Mouse (Mus musculus): ENCODE data around the gene Esyt1. TPM values are rescaled to one million over a fixed set of nuclear protein-coding genes. Genes with fewer than 3 reads are reported as not detected.
"Not testable (repeated sequence)": the region's sequence is repeated elsewhere in the genome, so short reads cannot be mapped to it uniquely, and the experiment has no call there.

Esyt1 gene
- total RNA-seq, 2 experiments from 2014 or later = 10.1 to 11.9 TPM

DNA sequence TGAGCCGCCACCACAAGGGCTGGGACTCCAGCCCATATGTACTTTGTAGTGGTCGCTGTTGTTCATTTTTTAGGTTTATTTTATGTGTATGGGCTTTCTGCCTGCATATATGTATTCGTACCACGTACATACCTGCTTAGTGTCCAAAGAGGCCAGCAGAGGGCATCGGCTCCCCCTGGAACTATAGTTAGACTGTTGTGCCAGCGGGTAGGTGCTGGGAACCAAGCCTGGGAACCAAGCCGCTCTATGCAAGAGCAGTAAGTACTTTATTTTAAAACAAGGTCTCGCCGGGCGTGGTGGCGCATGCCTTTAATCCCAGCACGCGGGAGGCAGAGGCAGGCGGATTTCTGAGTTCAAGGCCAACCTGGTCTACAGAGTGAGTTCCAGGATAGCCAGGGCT lies 19.7 kb downstream of the Esyt1 start:
- DNase-seq (ENCODE audit: low spot score in 2 of 2) = no peak

DNA sequence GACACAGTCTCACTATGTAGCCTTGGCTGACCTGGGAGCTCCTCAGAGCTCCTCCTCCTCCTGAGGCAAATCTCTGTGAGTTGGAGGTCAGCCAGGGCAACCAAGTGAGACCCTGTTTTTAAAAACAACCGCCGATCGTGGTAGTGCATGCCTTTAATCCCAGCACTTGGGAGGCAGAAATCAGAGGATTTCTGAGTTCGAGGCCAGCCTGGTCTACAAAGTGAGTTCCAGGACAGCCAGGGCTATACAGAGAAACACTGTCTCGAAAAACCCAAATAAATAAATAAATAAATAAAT lies 20.4 kb downstream of the Esyt1 start:
- DNase-seq (ENCODE audit: low spot score in 2 of 2) = not testable (repeated sequence)

DNA sequence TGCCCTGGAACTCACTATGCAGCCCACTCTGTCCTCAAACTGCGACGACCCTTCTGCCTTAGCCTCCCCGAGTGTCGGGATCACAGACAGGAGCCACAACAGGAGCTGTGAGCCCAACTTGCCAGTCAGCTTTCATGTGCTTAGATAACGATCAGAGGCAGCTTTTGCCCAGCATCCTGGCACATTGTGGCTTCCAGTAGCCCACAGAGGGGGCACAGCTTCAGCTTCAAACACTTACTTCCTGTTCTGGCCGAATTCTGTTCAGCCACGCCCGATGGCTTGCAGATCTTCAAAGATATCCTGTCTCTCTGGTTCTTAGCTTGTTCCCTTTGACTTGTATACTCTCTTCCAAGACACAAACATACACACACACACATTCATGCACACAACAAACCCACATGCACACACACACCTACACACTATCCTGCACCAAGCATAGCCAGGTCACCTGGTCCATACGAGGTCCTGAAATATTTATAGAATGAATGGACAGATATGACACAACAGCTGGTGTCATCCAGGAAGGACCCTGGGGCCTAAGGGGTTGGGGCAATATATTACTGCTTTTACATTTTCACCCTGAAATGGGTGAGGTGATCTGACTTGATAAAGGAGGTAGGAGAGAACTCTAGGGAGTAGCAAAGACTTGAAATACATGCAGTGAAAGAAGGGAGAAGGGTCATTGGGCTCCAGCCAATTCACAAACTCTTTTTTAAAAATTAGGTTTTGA lies 20.9 kb downstream of the Esyt1 start:
- DNase-seq (ENCODE audit: low spot score in 2 of 2) = no peak

DNA sequence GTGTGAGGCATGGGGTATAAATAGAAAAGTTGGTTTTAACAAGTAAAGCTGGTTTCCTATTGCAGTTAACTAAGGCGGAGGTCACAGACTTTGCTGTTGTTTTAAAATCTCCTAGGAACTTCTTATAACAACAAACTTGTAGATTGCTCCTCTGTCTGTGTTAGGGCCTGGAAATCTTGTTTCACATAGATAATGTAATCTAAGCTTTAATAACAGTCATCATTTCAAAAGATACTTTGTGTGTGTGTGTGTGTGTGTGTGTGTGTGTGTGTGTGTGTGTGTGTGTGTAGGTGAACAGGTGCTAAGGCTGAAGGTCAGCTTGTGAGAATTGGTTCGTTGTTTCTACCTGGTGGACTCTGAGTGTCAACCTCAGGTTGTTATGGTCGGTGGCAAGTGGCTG lies 21.7 kb downstream of the Esyt1 start:
- no peak for DNase-seq (ENCODE audit: low spot score in 2 of 2)

DNA sequence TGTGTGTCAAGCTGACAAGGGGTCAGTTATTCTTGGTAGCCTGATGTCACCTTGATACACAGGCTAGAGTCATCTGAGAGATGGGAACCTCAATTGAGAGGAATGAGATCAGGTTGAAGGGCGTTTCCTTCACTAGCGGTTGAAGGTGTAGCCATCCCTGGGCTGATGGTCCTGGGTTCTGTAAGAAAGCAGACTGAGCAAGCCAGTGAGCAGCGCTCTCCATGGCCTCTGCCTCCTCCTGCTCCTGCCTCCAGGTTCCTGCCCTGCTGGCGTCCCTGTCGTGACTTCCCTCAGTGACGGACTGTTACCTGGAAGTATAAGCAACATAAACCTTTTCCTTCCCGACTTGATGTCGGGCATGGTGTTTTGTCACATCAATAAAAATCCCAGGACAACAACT lies 22.1 kb downstream of the Esyt1 start:
- DNase-seq (ENCODE audit: low spot score in 2 of 2) = no peak

DNA sequence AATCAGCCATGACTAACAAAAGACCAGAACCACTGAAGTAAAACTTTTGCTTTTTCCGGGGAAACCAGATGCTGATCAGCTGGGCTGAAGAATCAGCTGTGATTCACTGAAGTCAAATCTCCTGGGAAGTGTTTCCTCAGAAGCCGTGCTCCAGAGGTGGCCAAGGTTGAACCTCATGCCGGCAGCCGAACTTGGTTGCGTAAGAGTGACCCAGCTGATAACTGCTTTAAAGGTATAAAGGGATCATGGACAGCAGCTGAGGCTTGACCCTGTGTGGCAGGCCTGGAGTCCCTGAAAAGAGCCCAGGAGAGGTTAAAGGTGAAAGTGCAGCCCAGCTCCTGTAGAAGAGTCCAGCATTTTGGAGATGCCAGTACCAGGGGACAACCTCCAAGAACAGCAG lies 23.3 kb downstream of the Esyt1 start:
- no peak for DNase-seq (ENCODE audit: low spot score in 2 of 2)

DNA sequence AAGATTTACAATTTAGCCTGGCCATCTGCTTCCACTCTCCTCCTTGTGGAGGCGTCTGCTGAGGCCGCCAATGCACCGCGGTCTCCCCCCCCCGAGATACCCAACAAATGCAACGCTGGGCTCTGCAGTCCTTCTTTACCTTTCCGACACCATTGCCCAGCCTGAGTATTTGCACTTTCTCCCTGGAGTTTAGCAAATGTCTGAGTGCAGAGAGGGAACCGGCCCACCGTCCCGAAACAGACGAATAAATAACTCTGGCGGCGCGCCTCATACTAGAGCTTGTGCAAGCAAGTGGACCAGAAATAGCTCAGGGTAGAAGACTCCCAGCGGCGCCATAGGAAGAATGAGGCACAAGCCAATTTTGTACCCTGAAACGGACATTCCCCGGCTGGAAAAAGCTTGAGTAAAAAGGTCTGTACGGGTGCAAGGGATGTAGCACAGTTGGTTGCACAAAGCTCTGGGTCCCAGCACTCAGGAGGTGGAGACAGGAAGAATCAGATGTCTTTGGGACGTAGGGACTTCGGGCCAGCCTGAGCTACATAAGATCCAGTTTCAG lies 26.5 kb downstream of the Esyt1 start:
- DNase-seq (ENCODE audit: low spot score in 2 of 2) = peak; percentile 54 to 67

DNA sequence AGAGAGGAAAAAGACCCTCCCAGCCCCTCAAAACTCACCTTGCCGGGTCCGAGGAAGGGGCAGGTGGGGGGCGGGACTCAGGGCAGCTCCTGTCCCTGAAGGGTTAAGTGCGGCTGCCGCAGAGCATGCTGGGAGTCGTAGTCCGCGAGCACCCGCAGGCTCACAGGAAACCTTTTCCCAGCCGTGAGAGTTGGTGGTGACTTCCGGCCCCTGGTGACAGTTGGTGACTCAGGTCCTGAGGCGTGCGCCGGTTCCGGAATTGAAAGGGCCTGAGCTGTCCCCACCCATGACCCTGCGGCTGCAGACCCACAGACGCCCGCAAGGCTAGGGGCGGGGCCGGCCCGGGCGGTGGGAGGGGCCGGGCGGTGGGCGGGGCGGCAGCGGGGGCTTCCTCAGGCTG lies 27.1 kb downstream of the Esyt1 start, which contains the start of gene Myl6b:
TSS of gene Myl6b (minus strand) at position 96 of the 400 bp plus-strand sequence.
- peak; percentile 93 for DNase-seq (ENCODE audit: low spot score in 2 of 2)

DNA sequence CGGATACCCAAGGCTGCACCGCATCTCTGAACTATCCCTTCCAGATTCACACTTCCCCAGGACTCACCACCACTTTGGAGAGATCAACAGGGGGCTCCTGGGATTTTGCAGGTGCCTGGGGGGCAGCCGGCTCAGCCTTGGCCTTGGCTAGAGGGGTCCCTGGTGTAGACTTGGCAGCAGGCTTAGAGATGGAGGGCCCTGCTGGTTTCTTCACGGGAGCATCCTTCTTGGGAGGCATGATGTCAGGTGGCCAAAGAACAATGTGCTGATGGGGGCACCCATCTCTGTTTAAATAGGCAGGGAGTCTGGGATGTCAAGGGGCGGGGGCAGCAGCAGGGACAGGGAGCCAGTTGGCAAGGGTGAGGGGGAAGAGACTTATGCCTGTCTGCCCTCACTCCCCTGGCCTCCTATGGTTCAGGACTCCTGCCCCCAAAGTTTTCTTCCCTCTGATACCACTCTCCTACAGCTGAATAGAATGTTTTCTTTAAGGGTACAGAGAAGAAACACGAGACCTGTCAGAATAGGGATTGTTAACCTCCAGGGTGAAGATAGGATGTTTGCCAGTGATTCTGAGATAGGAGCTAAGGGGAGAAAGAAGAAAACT lies 28.4 kb downstream of the Esyt1 start:
- no peak for DNase-seq (ENCODE audit: low spot score in 2 of 2)

DNA sequence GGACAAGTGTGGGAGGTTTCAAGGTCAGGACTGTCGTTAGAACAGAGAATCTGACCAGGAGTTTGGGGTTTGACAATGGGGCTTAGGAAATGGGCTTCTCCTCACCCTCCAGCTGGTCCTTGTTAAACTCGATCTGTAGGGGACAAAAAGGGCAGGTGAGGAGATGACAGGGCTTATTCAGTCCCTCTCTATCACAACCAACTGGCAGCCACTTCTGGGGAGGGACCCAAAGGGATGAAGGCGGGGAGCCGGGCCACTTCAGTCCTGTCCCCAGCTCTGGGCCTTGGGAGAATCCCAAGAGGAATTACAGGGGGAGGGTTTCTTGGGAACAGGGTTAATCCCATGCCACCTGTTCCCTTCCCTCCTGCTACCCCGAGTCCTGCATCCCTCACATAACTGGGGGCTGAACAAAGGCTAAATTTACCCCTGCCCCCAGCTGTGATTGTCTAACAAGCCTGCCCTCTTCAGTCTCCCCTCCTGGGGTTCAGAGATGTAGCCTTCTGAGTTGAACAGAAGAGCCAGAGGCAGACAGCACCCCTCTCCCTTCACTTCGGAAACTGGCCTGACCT lies 29.1 kb downstream of the Esyt1 start:
- no peak for DNase-seq (ENCODE audit: low spot score in 2 of 2)

DNA sequence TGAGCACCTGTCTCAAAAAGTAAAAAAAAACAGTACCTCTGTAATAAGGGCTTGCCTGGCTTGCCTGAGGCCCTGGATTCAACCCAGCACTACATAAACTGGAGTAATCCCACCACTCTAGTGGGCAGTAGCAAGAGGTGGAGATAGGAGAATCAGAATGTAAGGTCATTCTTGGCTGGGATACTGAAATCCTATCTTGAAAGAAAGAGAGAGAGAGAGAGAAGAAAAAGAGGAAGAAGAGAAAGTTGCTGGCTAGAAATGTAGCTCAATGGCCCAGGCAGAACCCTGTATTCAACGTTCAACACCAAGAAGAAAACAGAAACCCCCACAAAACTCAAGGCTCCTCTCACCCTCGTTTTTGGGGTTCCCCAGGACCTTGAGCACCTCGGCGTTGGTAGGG lies 29.8 kb downstream of the Esyt1 start:
- DNase-seq (ENCODE audit: low spot score in 2 of 2) = no peak

DNA sequence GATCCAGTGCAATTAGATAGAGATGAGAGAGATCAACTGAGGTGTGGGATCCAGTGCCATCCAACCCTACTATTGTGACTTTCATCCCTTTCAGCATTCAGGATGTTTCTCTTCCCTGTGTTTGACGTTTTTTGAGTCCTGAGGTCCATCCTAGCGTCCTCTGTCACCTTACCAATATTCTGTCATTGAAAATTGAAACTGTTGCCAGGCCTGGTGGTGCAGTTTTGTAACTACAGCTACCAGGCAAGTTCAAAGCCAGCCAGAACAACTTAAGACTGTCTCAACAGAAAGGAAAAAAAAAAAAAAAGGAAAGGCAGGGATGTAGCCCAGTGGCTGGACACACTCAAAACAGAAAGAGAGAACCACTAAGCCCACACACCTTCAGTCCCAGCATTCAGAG lies 30.4 kb downstream of the Esyt1 start:
- no peak for DNase-seq (ENCODE audit: low spot score in 2 of 2)

DNA sequence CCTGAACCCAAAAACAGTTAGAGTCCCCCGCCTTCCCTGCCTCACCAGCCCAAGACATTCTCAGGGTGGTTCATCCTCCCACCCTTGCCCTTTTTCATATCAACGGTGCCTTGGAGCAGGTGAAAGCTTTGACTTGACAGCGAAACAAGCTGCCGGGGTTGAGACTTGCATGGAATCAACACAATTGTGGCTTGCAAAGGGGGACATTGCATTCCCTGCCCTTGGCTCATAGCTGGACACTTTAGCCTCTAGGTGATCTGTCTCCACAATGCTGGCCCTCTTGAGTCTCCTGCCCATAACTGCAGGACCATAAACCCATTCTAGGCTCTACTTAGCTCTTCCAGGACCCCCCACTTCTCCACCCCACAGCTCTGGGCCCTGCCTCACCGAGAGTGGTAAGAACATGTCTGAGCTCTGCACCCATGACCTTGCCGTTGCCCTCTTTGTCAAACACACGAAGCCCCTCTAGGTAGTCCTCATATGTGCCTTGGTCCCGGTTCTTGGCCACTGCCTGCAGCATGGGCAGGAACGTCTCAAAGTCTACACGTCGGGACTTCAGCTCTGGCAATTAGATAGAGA lies 30.9 kb downstream of the Esyt1 start:
- DNase-seq (ENCODE audit: low spot score in 2 of 2) = peak in 1 of 2 experiments; percentile 27

DNA sequence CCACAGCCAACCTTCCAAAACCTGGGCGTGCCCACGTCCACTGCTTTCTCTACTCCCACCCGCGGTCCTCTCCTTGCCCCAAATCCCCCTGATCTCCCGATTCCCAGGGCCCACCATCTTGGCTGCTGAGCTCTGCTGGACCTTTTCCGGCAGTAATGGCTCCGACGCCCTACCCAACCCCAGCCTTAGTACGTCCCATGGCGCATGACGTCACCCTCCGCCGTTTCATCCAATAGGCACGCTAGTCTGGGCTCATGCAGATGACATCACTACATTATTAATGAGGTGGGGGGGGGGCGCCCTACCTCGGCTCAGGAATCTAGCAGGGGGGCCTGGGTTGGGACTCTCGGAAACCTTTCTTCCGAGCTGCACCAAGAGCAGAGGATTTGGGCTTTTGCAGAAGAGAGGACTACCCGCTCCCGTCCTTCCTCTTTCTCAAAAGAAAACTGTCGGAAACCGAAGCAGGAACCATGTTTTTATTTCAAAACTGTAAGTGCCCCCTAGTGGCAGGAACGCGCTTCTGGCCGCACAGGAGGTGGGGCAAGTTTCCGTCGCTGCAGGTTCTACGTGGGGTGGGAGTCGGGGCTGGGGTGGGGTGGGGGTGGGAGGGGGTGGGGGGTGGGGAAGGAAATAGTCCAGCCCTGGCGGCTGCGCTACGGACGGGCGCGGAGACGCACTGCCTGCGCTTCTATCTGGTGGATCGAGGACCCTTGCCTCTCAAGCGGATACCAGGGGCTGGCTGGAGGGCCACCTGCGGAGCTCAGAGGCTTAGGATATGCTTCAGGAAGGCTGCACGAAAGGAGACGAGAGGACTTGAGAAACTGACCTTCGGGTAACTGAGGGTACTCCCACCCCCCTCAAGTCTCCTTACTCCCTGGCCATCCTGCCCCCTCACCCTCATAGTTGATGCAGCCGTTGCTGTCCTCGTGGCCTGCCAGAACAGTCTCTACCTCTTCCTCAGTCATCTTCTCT lies 31.7 kb downstream of the Esyt1 start, which contains the start of gene Myl6:
TSS of gene Myl6 (minus strand) at position 451 of the 972 bp plus-strand sequence.
- DNase-seq (ENCODE audit: low spot score in 2 of 2) = peak; percentile 98 to 99

DNA sequence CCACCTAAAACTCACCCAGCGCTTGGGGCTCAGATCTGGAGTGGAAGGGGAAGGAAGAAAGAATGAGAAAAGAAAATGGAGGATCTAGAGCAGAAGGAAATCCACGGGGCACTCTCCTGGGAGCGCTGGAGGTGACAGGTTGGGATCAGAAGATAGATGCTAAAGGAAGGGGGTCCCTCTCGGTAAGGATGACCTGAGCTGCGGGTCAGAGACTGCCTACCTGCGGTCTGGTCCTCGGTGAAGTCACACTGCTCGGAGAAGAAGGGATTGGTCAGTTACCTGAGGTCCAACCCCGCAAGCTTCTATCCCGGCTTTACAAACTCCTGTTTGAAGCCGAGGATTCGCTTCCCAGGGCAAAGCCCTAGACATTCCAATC lies 32.4 kb downstream of the Esyt1 start:
- no peak for DNase-seq (ENCODE audit: low spot score in 2 of 2)

DNA sequence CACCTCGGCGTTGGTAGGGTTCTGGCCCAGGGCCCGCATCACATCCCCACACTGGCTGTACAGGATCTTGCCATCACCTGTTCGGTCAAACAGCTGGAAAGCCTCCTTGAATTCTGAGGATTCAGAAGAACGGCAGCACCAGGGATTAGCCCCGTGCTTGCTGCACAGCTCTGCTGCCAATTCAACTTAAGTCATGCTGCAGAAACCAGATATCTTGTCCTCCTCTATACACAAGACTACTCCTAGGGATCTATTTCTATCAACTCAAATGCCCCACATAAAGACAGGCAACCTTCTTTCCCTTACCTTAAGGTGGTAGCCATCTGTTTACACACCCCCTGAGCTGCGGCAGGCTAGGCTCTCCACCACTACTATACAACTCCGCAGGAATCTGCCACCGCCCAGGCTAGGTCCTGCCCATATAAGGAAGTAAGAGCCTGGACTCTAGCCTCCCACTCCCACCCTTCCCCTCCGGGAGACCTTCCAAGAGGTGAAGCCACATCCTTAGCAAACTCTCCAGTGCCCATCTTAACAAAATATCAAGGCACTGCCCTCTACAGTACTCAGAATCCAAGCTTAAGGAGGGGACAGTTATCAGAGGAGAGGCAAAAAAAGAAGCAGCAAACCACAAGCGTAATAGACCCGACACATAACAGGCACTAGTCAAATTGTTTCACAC lies 32.9 kb downstream of the Esyt1 start:
- peak; percentile 38 to 58 for DNase-seq (ENCODE audit: low spot score in 2 of 2)

DNA sequence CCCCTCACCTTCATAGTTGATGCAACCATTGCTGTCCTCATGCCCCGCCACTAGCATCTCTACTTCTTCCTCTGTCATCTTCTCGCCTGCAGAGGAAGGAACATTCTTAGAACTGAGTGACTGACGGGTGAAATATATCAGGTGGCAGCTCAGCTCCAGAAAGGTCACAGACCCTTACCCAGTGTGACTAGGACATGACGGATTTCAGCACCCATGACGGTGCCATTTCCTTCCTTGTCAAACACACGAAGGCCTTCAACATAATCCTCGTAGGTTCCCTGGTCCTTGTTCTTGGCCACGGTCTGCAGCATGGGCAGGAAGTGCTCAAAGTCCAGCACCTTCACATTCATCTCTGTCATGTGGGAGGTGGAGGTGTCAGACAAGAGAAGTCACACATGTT lies 33.6 kb downstream of the Esyt1 start:
- DNase-seq (ENCODE audit: low spot score in 2 of 2) = not testable (repeated sequence)

DNA sequence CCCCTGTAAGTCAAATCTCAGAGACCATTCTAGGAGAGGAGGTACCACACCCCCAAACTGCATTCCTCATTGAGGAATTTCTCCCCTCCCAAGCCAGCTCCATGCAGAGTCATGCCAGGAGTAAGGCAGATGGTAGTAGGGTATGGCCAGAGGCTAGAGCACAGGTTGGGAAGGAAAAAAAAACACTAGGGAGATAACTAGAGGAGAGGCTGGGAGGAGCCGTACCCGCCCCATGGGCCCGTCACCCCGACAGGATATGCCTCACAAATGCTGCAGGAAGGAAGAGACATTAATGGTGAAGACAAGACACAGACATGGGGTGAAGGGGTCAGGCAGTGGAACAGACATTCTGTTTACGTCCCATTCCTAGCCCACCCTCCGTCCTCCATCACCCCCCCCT lies 34.2 kb downstream of the Esyt1 start:
- no peak for DNase-seq (ENCODE audit: low spot score in 2 of 2)

DNA sequence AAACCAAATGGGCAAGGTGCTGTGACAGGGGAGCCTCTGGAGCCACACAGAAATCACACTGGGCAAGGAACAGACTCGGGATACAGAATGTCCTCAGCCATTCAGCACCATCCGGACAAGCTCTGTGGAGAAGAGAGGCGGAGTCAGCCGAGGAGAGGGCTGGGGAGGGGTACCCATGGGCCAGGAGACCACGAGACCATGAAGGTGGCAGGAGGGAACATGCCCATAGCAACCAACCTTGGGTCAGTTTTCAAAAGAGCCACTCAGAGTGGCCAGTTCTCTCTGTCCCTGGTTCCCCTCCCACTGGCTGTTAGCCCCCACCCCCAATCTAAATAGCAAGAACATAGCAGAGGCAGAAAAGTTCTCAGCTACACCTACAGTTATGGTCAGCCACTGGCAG lies 34.8 kb downstream of the Esyt1 start:
- no peak for DNase-seq (ENCODE audit: low spot score in 2 of 2)

DNA sequence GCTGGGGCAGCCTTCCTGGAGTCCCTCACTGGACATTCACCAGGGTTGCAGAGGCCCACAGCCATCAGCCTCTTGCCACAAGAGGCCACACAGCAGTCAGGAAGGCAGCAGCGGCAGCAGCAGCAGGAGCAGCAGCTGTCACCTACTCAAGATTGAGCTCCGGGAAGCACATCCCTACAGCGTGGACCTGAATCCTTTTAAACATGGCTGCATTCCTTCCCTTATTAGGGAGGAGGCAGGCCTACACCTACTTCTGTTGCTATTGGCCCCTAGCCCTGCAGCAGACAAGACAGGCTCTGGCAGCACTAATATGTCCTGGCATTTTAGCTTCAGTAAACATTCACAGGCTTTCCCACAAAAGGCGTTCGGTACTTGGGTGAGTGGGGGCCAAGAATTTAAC lies 35.4 kb downstream of the Esyt1 start:
- DNase-seq (ENCODE audit: low spot score in 2 of 2) = peak in 1 of 2 experiments; percentile 26

Data from layer of hippocampus, postnatal 10 days (tissue).